Mouse (Mus musculus) embryonic fibroblast, embryonic 13.5 days (primary cell): ENCODE measurements around the gene Nsd2.

ENCODE experiments used
- CTCF ChIP-seq: IDR thresholded peaks from 2 replicates; pipeline ENCODE4 v1.5.1; 2011; ENCODE audit warnings: mild to moderate bottlenecking, control low read depth, low read length, moderate library complexity, borderline replicate concordance; ENCODE audit not compliant: insufficient read depth
- POLR2A ChIP-seq: IDR thresholded peaks from 2 replicates; pipeline ENCODE4 v1.6.1; 2011; ENCODE audit warnings: low read depth, mild to moderate bottlenecking, control low read depth, low read length, moderate library complexity

DNA sequence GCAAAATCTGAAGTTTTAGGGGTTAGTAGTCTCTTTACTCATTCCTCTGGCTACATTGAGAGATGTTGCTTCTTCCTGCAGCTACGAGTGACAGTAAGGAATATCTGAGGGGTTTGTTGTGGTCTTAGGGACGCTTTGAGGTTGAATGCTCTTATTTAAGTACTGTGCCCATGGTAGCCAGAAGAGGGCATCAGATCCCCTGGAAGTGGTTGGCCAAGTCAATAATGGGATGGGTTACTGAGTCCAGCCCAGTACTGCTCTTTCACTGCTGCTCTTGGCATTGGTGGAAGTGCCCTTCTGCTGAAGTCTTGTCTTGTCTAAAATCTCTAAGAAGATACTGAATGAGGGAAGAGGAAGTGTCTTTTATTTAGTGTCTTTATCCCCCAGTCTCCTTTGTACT is 33.5 kb downstream of the Nsd2 start:
- TF ChIP-seq CTCF (no peak), POLR2A (no peak)
